Mouse (Mus musculus): ENCODE results near the gene Crebrf. TPM values are rescaled to one million over a fixed set of nuclear protein-coding genes. Genes with fewer than 3 reads are reported as not detected.

The Crebrf gene
- 8.7 and 9.2 TPM in 2 replicates for polyA plus RNA-seq (2012; rRNA removed)

GRCm38 (mm10) chr17:26715271-26715758 lies at the start of gene Crebrf:
Crebrf (plus strand) TSS chr17:26715650.

DNA sequence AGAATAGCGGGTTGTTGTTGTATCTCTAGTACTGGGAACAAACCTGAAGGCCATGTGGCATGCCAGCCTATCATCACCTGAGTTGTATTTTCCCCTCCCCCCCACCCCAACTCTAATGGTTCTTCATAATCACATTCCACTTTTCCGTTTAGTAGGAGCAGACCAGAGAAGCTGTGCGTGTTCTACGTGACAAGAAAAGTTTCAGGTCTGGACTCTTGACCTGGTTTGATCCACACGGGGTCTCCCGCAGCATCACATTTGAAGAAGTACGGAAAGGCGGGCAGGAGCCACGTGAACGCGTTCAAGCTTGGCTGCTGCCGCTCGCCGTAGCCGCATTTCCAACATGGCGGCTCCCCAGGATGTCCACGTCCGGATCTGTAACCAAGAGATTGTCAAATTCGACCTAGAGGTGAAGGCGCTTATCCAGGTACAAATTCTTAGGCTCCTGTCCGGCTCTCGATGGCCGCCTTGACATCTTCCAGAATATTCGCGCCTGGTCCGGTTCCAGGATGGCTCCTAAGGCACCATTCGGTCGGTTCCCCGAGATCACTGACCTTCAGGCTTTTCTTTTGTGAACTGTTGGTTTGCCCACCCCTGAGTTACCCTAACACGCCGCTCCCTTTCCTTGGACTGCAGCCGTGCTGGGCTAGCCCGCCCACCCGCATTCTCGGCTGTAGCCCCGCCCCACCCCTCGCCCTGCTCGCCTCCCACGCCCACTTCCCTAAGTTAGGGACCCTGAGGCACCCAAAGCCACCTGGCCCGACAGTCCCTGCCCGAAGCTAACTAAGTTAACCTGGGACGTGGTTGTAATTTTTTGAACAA lies 65.5 kb downstream of the Crebrf start, which contains the start of gene Bnip1:
Bnip1 (plus strand) TSS at position 317 of the 822 bp plus-strand sequence.

Other genes with a start within 250 kb of the Crebrf start
- gene Ergic1, start 154.2 kb upstream of the Crebrf start, polyA plus RNA-seq (2012; rRNA removed): 156 and 178 TPM in 2 replicates
- 49.6 and 56.7 TPM in 2 replicates for gene Dusp1, start 153.5 kb upstream of the Crebrf start, polyA plus RNA-seq (2012; rRNA removed)
- gene Atp6v0e, start 52.4 kb upstream of the Crebrf start, polyA plus RNA-seq (2012; rRNA removed): 115 and 124 TPM in 2 replicates
- 41.7 and 46.5 TPM in 2 replicates for gene Bnip1, start 65.4 kb downstream of the Crebrf start, polyA plus RNA-seq (2012; rRNA removed)
- 0.08 TPM in 1 of 2 replicates, not detected in the other for gene Nkx2-5, start 129.4 kb downstream of the Crebrf start, polyA plus RNA-seq (2012; rRNA removed)
- gene Kifc5b, start 201.4 kb downstream of the Crebrf start, polyA plus RNA-seq (2012; rRNA removed): 16.2 and 18.3 TPM in 2 replicates
- 51.7 and 59.2 TPM in 2 replicates for gene Phf1, start 217.4 kb downstream of the Crebrf start, polyA plus RNA-seq (2012; rRNA removed)
- 111 and 114 TPM in 2 replicates for gene Cuta, start 223.9 kb downstream of the Crebrf start, polyA plus RNA-seq (2012; rRNA removed)
- 112 and 113 TPM in 2 replicates for gene Syngap1, start 225.6 kb downstream of the Crebrf start, polyA plus RNA-seq (2012; rRNA removed)

All from central nervous system, embryonic 14 days (tissue).